Mouse (Mus musculus) CH12.LX (cell line): ENCODE measurements around the gene Anapc16. TPM values are rescaled to one million over a fixed set of nuclear protein-coding genes. Genes with fewer than 3 reads are reported as not detected.

Experiments
- DNase-seq: peaks from one replicate; pipeline ENCODE4 v3.0.0-alpha.2; 2013; ENCODE audit errors: extremely low read depth
- H3K27ac ChIP-seq: 2 replicates; pipeline ENCODE4 v1.5.1; 2012; ENCODE audit warnings: low read depth, mild to moderate bottlenecking, control low read depth, moderate library complexity; ENCODE audit not compliant: insufficient read depth
- H3K27me3 ChIP-seq: replicated peaks from 2 replicates; pipeline ENCODE3; 2012; ENCODE audit warnings: inconsistent platforms
- H3K36me3 ChIP-seq, 2 experiments: replicated peaks in 1 of 2; 2 replicates each; pipeline versions ENCODE3 to v1.6.1; 2012; ENCODE audit warnings: inconsistent platforms in 1 of 2, low read length in 1 of 2, mild to moderate bottlenecking in 1 of 2, mixed read lengths in 1 of 2, moderate library complexity in 1 of 2; ENCODE audit not compliant: control insufficient read depth in 1 of 2, insufficient read depth in 1 of 2
- H3K4me1 ChIP-seq, 2 experiments: 2 replicates each; pipeline ENCODE4 v1.6.1; 2012; ENCODE audit warnings: inconsistent platforms in 1 of 2, moderate library complexity in 1 of 2; ENCODE audit not compliant: insufficient read depth in 2 of 2, control insufficient read depth in 1 of 2
- H3K4me2 ChIP-seq: 2 replicates; pipeline ENCODE4 v1.6.1; 2012; ENCODE audit warnings: low read depth, mild to moderate bottlenecking, control low read depth; ENCODE audit not compliant: poor library complexity, insufficient read depth, severe bottlenecking
- H3K4me3 ChIP-seq, 3 experiments: fragments of 150-350 bp in 1 of 3; sonication (generic) in 1 of 3; replicated peaks in 1 of 3; 2 replicates each; pipeline versions ENCODE3 to v1.5.1; 2011 to 2012; ENCODE audit warnings: low read depth in 2 of 3, low read length in 2 of 3, mild to moderate bottlenecking in 2 of 3, moderate library complexity in 2 of 3, control low read depth in 1 of 3, improper control_type of control experiment in 1 of 3, inconsistent platforms in 1 of 3, mixed read lengths in 1 of 3; ENCODE audit not compliant: poor library complexity in 1 of 3
- H3K79me2 ChIP-seq: replicated peaks from 2 replicates; pipeline ENCODE4 v1.6.1; 2012; ENCODE audit warnings: mild to moderate bottlenecking, moderate library complexity; ENCODE audit not compliant: control insufficient read depth, poor library complexity, insufficient read depth, severe bottlenecking; ENCODE audit errors: extremely low read depth
- H3K9ac ChIP-seq: 2 replicates; pipeline ENCODE4 v1.6.1; 2012; ENCODE audit warnings: low read depth, mild to moderate bottlenecking, control low read depth, moderate library complexity; ENCODE audit not compliant: insufficient read depth
- H3K9me3 ChIP-seq: replicated peaks from 2 replicates; pipeline ENCODE3; 2012; ENCODE audit warnings: low read length, inconsistent platforms, mixed read lengths
- CHD1 ChIP-seq: IDR thresholded peaks from 2 replicates; pipeline ENCODE4 v1.6.1; 2012; ENCODE audit warnings: low read depth, low read length, improper control_type of control experiment, inconsistent platforms
- CHD2 ChIP-seq: IDR thresholded peaks from 2 replicates; pipeline ENCODE4 v1.6.1; 2011; ENCODE audit warnings: low read length, improper control_type of control experiment
- CTCF ChIP-seq, 2 experiments: IDR thresholded peaks in 1 of 2; conservative IDR thresholded peaks in 1 of 2; 2 replicates each; pipeline ENCODE4 v1.5.1; 2011 to 2012; ENCODE audit warnings: low read depth in 2 of 2, low read length in 2 of 2, improper control_type of control experiment in 1 of 2, inconsistent platforms in 1 of 2, mild to moderate bottlenecking in 1 of 2, moderate library complexity in 1 of 2
- EP300 ChIP-seq: IDR thresholded peaks from 2 replicates; pipeline ENCODE4 v1.6.1; 2011; ENCODE audit warnings: low read length, improper control_type of control experiment
- GABPA ChIP-seq: IDR thresholded peaks from 2 replicates; pipeline ENCODE4 v1.6.1; 2012; ENCODE audit warnings: low read depth, low read length, improper control_type of control experiment, inconsistent platforms; ENCODE audit not compliant: insufficient replicate concordance
- HCFC1 ChIP-seq: IDR thresholded peaks from 2 replicates; pipeline ENCODE4 v1.6.1; 2012; ENCODE audit warnings: low read depth, mild to moderate bottlenecking, inconsistent platforms, low read length, improper control_type of control experiment
- IRF4 ChIP-seq: IDR thresholded peaks from 2 replicates; pipeline ENCODE4 v1.6.1; 2014; ENCODE audit warnings: low read depth, mild to moderate bottlenecking, inconsistent platforms, low read length, improper control_type of control experiment
- MXI1 ChIP-seq: IDR thresholded peaks from 2 replicates; pipeline ENCODE4 v1.6.1; 2011; ENCODE audit warnings: mild to moderate bottlenecking, low read depth, low read length, improper control_type of control experiment
- NRF1 ChIP-seq: IDR thresholded peaks from 2 replicates; pipeline ENCODE4 v1.6.1; 2014; ENCODE audit warnings: low read depth, mild to moderate bottlenecking, inconsistent platforms, low read length, improper control_type of control experiment, moderate library complexity
- PAX5 ChIP-seq: IDR thresholded peaks from 2 replicates; pipeline ENCODE4 v1.6.1; 2012; ENCODE audit warnings: low read length, inconsistent platforms, mixed read lengths
- POLR2A ChIP-seq: IDR thresholded peaks from 2 replicates; pipeline ENCODE4 v1.6.1; 2011; ENCODE audit warnings: low read depth, mild to moderate bottlenecking, improper control_type of control experiment, low read length
- POLR2AphosphoS2 ChIP-seq: IDR thresholded peaks from 2 replicates; pipeline ENCODE4 v1.6.1; 2011; ENCODE audit warnings: low read depth, low read length, improper control_type of control experiment
- RAD21 ChIP-seq: IDR thresholded peaks from 2 replicates; pipeline ENCODE4 v1.6.1; 2011; ENCODE audit warnings: low read depth, mild to moderate bottlenecking, low read length, improper control_type of control experiment, moderate library complexity
- RCOR1 ChIP-seq: conservative IDR thresholded peaks from 2 replicates; pipeline ENCODE4 v1.6.1; 2012; ENCODE audit warnings: low read depth, mild to moderate bottlenecking, inconsistent platforms, low read length, improper control_type of control experiment
- SMC3 ChIP-seq: IDR thresholded peaks from 2 replicates; pipeline ENCODE4 v1.6.1; 2011; ENCODE audit warnings: low read depth, low read length, improper control_type of control experiment
- TBP ChIP-seq: conservative IDR thresholded peaks from 2 replicates; pipeline ENCODE4 v1.6.1; 2011; ENCODE audit warnings: low read depth, low read length, improper control_type of control experiment
- TCF12 ChIP-seq: IDR thresholded peaks from 2 replicates; pipeline ENCODE4 v1.6.1; 2014; ENCODE audit warnings: low read depth, mild to moderate bottlenecking, inconsistent platforms, low read length, improper control_type of control experiment
- UBTF ChIP-seq: IDR thresholded peaks from 2 replicates; pipeline ENCODE4 v1.6.1; 2012; ENCODE audit warnings: low read depth, mild to moderate bottlenecking, inconsistent platforms, low read length, improper control_type of control experiment, moderate library complexity
- USF2 ChIP-seq: conservative IDR thresholded peaks from 2 replicates; pipeline ENCODE4 v1.6.1; 2011; ENCODE audit warnings: low read depth, low read length, improper control_type of control experiment
- ZC3H11A ChIP-seq: IDR thresholded peaks from 2 replicates; pipeline ENCODE4 v1.6.1; 2012; ENCODE audit warnings: low read depth, mild to moderate bottlenecking, inconsistent platforms, low read length, improper control_type of control experiment
- ZKSCAN1 ChIP-seq: IDR thresholded peaks from 2 replicates; pipeline ENCODE4 v1.6.1; 2012; ENCODE audit warnings: low read depth, inconsistent platforms, low read length, improper control_type of control experiment, borderline replicate concordance
- ZMIZ1 ChIP-seq: IDR thresholded peaks from 2 replicates; pipeline ENCODE4 v1.6.1; 2012; ENCODE audit warnings: low read depth, mild to moderate bottlenecking, inconsistent platforms, low read length, improper control_type of control experiment
- ZNF384 ChIP-seq: IDR thresholded peaks from 2 replicates; pipeline ENCODE4 v1.6.1; 2012; ENCODE audit warnings: low read depth, low read length, improper control_type of control experiment, inconsistent platforms
- dilution Hi-C: fragments of 300-500 bp; cut with MboI; formaldehyde crosslinking; loops from 2 replicates; pipeline ENCODE4 v1.14.3; 2020; ENCODE audit warnings: low sequenced_read_pairs; ENCODE audit not compliant: extremely low pct_unique_long_range_greater_than_20kb, extremely low pct_ligation_motif_present
- in situ Hi-C: fragments of 300-500 bp; cut with MboI; formaldehyde crosslinking; loops from 3 replicates; pipeline ENCODE4 v1.14.3; 2019; ENCODE audit warnings: low sequenced_read_pairs, low pct_ligation_motif_present, low pct_unique_long_range_greater_than_20kb, mixed read lengths
- polyA plus RNA-seq: library from polyadenylated mRNA; unstranded; fragments of >175 nt; gene quantifications from 2 replicates; pipeline ENCODE4 v1.2.1, GENCODE M21; 2012; ENCODE audit warnings: low read depth; ENCODE audit not compliant: insufficient read length
- total RNA-seq, 2 experiments: library from RNA; depleted of rRNA; stranded (reverse); fragments of 300-350 nt in 1 of 2; fragments of >200 nt in 1 of 2; gene quantifications; 2 replicates each; pipeline ENCODE4 v1.2.3; 2012 to 2014

The Anapc16 gene
- total and polyA plus RNA-seq, 3 experiments: 43.9 to 67.6 (median 64.9) TPM

DNA sequence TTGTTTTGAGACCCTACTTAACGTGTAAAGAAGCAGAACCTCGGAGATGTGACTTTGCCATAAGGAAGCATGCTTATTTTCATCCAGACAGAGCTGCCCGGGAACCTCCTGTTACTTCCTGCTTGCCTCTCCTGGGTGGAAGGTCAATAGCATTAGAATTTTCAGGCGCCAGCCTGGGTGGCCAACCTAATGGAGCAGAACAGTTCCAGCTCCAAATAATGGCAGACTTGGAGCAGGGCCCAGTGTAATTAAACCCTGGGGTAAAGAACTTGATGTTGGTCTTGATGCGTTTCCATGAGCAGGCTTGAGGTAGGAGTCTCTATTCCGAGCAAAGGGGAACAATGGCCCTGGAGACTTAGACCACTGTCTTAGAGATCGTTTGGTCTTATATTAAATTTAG lies 26.0 kb upstream of the Anapc16 start:
- no peaks in the 10 kb centered on the region for H3K9me3 ChIP-seq
- peaks cover 4 to 44% of the 10 kb centered on the region in 2 experiments for H3K36me3 ChIP-seq
- no peak overlapping the region for H3K4me2 ChIP-seq
- no peak overlapping the region for H3K9ac ChIP-seq
- no peak for TF ChIP-seq CHD2
- no peak for TF ChIP-seq SMC3
- TF ChIP-seq POLR2AphosphoS2: no peak
- no peak for TF ChIP-seq IRF4
- TF ChIP-seq, all 38 proteins: peak for 0
- no peak for DNase-seq
- no peaks in the 10 kb centered on the region for H3K27me3 ChIP-seq
- H3K4me1 ChIP-seq: peaks cover 3 to 43% of the 10 kb centered on the region in 2 experiments; a peak in 3 of 4 replicates
- dilution Hi-C loops (no loop called here), in situ Hi-C loops (no loop called here)
- H3K79me2 ChIP-seq: no peaks in the 10 kb centered on the region
- no peak overlapping the region for H3K27ac ChIP-seq
- no peak overlapping the region for H3K4me3 ChIP-seq

DNA sequence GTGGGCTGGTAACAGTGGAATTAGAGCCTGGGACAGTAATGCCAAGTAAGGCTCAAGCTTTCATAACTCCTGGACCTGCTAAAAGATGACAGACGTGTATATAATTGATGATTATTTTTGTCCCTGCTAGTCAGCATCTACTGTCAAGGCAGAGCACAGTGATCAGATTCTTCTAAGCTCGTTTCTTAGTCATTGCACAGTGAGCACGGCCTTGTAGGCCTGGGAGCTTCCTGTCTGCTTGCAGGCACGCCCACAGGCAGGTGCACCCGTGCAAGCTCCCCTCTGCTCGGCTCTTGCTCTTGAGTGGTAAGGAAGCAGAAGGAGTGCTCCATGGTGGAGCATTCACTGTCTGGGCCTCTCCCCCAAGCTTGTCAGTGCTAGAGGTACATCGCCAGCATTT lies 25.2 kb upstream of the Anapc16 start:
- dilution Hi-C loops: no loop called here
- no peak overlapping the region for H3K4me3 ChIP-seq
- H3K79me2 ChIP-seq: no peaks in the 10 kb centered on the region
- in situ Hi-C loops: no loop called here
- no peaks in the 10 kb centered on the region for H3K27me3 ChIP-seq
- no peak overlapping the region for H3K4me2 ChIP-seq
- H3K9me3 ChIP-seq: no peaks in the 10 kb centered on the region
- peaks cover 9 to 51% of the 10 kb centered on the region in 2 experiments for H3K36me3 ChIP-seq
- H3K27ac ChIP-seq: no peak overlapping the region
- H3K9ac ChIP-seq: no peak overlapping the region
- DNase-seq: no peak
- TF ChIP-seq RCOR1 (no peak), PAX5 (no peak), HCFC1 (no peak), CHD1 (no peak), UBTF (no peak), NRF1 (no peak), POLR2A (no peak), ZC3H11A (no peak), EP300 (no peak)
- peaks cover 3 to 41% of the 10 kb centered on the region in 2 experiments; a peak in 3 of 4 replicates for H3K4me1 ChIP-seq

DNA sequence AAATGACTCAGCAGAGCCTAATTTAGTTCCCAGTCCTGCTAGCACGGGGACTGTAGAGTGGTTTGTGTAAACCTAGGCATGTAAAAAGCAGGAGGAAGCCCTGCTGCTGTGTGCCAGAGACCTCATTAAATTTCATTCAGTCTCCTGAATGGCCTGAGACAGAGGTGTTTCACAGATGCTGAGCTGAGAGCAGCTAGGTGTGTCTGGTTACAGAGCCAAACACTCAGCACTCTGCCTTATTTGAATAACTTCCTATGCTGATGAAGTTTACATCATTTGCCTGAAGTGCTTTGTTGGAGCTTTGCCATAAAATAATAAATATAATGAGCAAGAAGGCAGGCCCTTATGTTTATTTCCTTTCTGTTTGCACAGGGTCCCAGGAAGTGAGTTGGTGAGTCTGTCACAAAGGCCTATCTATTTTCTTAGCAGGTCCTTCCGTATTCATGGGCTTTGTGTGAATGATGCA lies 24.7 kb upstream of the Anapc16 start:
- Histone ChIP-seq H3K27me3 (no peaks in the 10 kb centered on the region), H3K4me1 (peaks cover 3 to 36% of the 10 kb centered on the region in 2 experiments; a peak in 3 of 4 replicates), H3K36me3 (peaks cover 9 to 51% of the 10 kb centered on the region in 2 experiments), H3K9ac (no peak overlapping the region), H3K9me3 (no peaks in the 10 kb centered on the region), H3K4me2 (no peak overlapping the region), H3K4me3 (no peak overlapping the region), H3K27ac (no peak overlapping the region), H3K79me2 (no peaks in the 10 kb centered on the region)
- no peak for DNase-seq
- in situ Hi-C loops: no loop called here
- dilution Hi-C loops: no loop called here
- TF ChIP-seq MXI1 (no peak), USF2 (no peak), RAD21 (no peak), TCF12 (no peak), POLR2AphosphoS2 (no peak), ZMIZ1 (no peak), GABPA (no peak), IRF4 (no peak), UBTF (no peak), ZKSCAN1 (no peak), RCOR1 (no peak), ZNF384 (no peak), TBP (no peak), CTCF (conservative IDR thresholded peaks at IDR 0.05 in 1 of 2, IDR thresholded peaks at IDR 0.05 in 1 of 2; ENCODE audit: low read depth in 2 of 2, low read length in 2 of 2) (no peak)
- TF ChIP-seq, all 38 proteins: peak for 0
